Mouse (Mus musculus) erythroid progenitor cell, adult 5-6 weeks (primary cell): ENCODE measurements around the gene Arntl. TPM values are rescaled to one million over a fixed set of nuclear protein-coding genes. Genes with fewer than 3 reads are reported as not detected.
A peak's percentile ranks its signal among the peaks of the same experiment; 100 is the strongest.

Experiments used
- ATAC-seq: replicated peaks from 2 replicates; pipeline ENCODE4 v1.8.0; 2016; ENCODE audit warnings: moderate number of reproducible peaks, mild to moderate bottlenecking, moderate TSS enrichment, inconsistent platforms; ENCODE audit not compliant: poor library complexity, low FRiP score, severe bottlenecking
- total RNA-seq, 2 experiments: library from RNA; stranded (forward) in 1 of 2; stranded (reverse) in 1 of 2; fragments of 150-400 nt in 1 of 2; fragments of 186-747, 209-891 nt in 1 of 2; gene quantifications; 2 replicates each; pipeline versions ENCODE4 v1.2.3 to v1.2.4; 2015 to 2017; ENCODE audit warnings: low replicate concordance in 2 of 2

Arntl gene
- total RNA-seq (2015; ENCODE audit: low replicate concordance) (5.8 and 12.6 TPM in 2 replicates), total RNA-seq (2017; ENCODE audit: low replicate concordance) (4.7 and 5.4 TPM in 2 replicates)

DNA sequence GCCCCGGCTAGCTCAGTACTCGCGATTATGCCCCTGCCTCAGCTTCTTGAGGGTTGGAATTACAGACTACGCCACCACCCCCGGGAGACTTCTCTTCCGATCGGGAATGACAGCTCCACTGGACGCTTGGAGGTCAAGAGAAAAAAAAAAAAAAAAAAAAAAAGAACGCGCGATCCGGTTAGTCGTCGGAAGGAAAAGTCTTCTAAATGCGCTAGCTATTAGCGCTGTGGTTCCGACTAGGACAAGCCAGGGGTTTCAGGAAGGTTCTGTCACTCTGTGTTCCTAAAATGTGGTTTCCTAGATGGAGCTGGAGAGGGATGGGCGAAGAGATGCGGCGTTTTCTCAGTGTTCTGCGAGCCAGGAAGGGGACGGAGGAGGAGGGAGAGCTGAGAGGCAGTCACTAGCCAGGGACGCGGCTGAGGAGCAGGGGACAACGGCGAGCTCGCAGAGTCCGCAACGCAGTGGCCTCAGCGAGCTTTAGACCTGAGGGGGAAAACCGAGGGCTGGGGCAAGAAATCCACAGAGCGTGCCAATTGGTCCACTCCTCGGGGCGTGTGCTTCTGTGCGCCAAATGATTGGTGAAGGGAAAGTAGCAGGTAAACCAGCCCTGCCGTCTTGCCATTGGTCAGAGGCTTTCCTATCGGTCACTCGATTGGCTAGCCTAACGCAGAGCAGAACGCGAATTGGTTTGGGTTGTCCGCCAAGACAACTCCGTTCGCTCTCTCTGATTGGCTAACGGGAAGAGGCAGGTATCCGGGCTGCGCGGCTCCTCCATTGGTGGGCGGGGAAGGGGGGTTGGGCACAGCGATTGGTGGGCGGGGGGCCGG lies at the start of gene Arntl:
TSS of gene Arntl (plus strand) at position 822 of the 827 bp plus-strand sequence.
- peak; percentile 76 for ATAC-seq

DNA sequence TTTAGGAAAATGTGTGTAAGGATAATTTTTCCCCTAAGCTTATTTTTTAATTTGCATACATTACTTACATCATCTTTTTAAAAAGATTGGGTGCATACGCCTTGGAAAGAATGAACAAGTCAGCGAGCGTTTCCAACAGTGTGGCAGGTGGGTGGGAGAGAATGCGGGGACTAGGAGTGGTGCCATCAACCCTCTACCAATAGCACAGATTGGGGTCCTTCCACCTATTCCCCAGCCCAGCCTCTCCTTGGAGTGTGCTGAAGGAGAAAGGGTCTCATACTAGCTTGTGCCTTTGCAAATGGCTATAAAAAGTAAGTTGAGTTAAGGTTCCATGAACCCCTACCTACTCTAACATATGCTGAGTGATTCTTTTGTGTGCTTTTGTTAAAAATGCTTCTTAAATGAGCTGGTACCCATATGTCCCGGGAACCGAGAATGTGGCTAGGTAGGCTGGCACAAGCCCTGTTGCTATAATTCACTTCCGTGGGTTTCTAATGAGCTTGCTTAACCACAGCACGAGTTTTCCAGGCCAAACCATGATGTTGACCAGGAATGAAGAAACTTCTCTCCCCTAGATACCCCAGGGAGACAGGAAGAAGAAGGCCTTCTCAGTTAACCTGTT lies 46.1 kb upstream of the Arntl start:
- no peak for ATAC-seq

DNA sequence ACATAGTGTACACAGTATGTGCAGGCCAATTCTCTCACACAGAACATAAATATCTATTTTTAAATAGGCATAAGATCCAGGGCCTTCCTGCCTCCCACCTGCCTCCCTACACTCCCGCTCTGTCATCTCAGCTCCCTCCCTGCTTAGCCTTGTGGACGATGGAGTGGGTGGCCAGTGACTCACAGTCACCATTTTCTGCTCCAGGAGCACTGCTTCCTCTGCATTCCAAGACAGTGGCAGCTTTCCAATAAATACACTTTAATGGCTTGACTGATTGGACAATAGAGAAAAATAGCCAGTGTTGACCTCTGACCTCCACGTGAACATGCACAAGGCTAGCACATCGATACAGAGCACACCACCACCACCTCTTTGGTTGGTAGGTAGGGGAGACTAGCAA lies 42.5 kb upstream of the Arntl start:
- ATAC-seq, result no peak

DNA sequence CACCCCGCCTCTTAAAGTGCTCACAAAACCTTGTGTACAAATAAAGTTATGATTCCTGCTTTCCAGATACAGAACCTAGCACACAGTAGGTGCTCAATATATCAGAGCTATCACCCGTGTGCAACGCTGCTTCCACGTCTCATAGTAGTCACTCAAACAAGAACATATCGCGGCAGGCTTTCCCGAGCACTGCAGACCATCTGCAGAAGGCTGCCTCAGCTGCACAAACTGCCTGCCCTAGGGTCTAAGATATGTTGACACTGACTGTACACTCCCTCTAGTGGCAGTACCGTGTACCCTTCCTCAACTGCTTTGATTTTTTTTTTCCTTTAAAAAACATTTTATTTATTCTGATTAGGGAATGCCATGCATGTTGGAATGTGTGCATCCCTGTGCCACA lies 40.2 kb upstream of the Arntl start:
- no peak for ATAC-seq

DNA sequence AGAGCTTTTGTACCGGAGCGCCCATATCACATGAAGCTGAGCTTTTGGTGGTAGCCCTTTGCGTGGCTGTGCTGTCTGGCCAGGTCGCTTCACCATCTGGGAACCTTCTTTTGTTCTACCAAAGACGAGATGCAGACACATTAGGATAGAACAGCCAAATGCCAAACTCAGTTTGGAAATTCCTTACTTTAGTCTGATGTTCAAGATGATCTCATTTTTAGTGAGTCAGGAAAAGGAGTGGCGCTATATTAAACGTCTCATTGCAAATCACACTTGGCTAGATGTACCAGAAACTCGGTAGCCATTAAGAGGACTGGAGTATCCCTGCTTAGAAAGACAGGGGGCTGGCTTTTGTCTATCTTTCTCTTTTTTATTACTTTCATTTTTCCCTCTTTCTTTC lies 38.7 kb upstream of the Arntl start:
- ATAC-seq, result no peak

DNA sequence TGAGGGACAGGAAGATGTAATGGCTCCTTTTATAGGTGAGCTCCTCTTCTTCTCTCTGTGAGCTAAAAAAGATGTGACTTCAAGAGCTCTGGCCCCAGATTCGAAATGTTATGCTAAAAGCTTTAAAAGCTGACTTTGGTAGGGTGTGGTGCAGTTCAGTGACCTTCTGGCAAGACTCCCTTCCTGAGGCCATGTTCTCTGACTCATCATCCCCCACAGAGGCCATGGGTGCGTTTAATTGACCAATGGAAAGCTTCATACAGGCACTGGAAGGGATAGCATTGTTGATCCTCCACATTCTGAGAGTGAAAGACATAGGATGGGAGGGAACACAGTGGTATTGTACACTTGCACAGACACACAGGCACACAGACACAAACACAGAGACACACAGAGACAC lies 34.8 kb upstream of the Arntl start:
- no peak for ATAC-seq

DNA sequence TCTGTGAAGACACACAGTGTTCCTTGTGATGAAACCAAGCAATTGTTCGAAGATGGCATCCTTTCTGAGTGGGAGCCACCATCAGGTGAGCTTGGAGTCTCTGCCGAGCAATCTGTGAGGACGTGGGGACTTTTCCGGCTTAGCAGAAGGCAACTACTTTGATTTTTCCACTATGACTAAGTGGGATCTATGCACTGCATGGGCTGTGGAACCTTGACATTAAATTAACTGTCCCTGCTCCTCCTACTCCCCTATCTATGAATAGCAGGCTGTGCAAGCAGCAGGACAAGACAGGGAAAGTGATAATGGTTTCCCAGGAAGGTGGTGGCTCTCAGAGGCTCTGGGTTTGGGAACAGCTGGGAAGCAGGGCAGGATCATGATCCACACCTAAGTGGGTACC lies 31.8 kb upstream of the Arntl start:
- ATAC-seq, result no peak

DNA sequence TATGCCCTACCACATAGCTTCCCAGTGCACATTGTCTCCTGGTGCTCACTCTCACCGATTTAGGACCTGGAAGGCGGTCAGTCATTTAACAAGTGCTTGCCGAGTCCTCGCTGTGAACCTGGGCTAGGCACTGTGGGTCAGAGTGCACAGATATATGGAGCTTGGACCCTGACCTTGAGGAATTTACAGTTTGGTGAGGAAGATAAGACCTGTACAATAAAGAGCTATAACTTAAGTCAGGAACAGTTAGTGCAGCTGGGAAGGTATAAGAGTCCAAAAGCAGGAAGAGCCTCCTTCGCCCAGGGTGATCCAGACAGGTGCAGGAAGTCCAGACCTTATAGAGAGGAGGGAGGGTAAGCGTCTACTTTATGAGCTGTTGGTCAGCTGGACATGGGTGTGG lies 29.2 kb upstream of the Arntl start:
- no peak for ATAC-seq

DNA sequence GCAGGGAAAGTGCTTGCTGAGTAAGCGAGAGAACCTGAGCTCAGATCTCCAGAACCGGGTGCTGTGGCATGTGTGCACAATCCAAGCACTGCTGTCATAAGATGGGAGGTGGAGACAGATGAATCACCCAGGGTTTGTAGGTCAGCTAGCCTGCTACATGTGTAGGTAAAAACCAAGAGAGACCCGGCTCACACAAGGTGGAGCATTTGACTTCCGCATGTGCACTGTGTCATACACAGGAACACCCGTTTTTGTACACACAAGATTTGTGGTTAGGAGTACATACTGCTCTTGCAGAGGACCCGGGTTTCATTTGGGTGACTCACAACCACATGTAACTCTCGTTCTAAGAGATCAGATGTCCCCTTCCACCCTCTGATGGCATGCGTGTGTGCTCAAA lies 23.5 kb upstream of the Arntl start:
- ATAC-seq, result no peak

DNA sequence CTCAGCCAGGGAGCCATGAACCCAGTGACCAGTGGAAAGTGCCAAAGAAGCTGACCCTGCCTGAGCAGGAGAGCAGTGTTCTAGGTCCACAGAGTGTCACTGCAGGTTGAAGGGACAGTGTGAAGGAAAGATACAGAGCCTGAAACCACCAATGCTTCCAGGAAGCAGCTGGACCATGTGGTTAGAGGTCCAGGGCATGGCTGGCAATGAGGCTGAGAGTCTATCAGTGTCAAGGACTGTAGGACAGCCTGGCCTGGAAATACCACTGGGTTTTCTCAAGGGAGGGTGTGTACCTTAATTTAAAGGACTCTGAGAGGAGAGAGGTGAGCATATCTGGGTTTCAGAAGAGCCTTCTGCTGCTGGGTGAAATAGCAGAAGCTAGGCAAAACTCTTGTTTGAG lies 22.2 kb upstream of the Arntl start:
- no peak for ATAC-seq

DNA sequence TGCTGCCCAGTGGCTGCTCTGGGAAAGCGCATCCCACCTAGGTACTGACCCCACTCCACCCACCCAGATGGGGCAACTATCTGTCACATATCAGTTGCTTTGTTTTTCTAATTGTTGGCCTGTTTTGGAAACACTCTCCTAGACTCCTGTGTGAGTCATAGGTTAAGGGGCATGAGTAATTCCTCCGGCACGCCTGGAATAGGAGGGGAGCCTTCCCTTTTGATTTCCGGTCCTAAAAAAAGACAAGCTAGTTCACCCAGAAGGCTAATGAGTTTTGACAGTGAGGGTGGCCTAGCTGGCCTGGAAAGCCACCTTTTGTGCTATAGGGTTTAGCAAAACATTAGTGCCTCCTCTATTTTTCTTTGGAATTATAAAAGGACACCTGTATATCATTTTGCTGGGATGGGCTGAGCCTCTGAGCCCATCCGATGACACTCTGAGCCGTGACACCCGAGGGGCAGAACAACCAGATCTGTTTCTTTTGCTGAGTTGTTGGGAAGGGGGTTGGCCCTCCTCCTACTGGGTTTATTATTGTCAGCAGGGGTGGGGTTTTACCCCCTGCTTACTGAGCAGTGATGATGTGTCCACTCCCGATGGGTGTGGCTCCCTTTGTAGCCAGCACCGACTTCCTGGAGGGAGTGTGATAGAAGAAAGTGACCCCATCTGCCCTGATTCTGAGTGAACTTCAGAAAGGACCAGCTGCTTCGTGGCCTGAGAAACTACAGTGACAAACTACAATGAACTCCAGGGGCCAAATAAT lies 21.0 kb upstream of the Arntl start:
- ATAC-seq, result no peak

DNA sequence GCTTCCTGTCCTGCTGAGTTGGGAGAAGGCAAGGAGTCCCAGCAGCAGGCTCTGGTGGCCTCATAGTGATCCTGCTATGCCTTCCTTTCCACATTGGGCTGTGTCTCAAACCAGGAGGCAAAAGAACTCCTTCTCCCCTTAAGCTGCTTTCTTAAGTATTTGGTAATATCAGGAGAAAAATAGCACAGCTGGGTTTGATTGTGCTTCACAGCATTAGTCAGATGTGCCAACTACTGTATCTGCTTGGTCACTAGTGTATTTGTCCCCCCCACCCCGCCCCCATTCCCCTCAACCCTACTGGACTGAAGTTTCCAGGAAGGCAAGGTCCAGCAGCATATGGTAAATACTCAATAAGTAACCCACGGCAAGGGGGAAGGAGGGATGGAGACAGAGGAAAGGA lies 19.2 kb upstream of the Arntl start:
- no peak for ATAC-seq

DNA sequence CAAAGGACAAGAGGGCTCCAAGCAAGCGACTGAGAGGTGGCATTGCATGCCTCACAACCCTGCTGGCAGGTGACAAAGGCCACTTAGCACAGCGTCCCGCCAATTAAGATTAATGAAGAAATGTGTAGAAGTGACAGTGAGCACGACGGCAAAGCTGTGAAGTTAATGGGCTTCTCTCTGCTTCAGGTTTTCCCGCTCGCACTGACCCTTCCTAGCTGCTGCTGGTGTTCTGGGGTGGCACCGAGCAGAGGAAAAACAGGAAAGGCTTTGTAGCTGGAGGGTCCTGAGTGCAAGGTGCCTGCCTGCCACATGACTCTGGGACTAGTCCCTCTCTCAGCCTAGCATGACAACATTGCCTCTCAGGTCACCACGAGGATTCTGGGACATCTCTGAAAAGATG lies 18.7 kb upstream of the Arntl start:
- ATAC-seq, result no peak

DNA sequence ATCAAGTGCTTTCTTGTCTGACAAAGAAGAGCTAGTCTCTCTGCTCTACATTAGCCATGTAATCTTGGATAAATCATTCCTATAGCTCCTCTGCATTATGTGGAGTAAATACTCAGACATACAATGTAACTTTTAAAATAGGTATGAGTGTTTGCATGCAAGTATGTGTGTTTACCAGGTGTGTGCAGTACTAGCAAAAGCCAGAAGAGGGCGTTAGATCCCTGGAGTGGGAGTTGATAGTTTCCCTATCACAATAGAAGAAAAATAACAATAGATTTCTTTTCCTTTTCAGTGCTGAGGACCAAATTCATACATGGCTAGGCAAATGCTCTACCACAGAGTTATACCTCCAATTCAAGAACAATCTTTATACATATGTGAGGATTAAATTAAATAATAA lies 15.5 kb upstream of the Arntl start:
- no peak for ATAC-seq

DNA sequence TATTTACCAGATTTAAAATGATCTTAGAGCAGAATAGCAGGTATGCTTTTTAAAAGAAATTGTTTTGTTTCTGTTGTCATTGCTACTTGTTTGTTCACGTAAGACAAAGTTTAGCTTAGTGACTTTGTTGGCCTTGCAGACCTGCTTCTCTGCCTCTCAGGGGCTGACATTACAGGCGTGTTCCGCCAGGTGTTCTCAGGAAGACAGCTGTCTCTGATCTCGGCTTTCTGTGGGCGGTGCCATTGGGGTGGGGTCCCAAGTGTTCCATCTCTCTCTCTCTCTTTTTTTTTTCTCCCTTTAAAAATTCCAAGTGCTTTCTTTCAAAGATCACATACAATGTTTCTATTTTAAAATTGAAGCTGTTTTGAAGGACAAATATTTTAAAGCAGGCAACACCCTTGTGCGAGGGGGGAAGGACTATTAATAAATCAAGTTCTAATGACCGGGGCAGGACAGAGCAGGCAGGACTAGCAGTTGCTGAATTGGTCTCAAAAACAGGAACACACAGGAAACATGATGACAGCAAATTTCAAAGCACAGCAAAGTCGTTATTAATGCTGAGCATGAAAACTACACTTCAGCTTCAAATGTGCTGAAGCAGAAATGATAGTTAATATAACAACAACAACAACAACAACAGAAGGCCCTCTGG lies 14.4 kb upstream of the Arntl start:
- ATAC-seq, result no peak

DNA sequence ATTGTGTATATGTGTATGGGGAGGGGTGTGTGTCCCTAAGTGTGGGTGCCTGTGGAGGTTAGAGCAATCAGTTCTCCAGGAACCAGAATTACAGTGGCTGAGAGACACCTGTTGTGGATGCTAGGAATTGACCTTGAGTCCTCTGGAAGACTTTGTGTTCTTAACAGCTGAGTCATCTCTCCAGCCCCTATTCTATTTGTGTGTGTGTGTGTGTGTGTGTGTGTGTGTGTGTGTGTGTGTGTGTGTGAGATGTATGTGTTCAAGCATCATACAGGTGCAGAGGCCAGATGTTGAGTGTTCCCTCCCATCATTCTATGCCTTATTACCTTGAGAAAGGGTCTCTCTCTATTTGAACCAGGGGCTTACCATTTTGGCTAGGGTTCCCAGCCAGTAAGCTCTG lies 13.4 kb upstream of the Arntl start:
- ATAC-seq, result no peak

DNA sequence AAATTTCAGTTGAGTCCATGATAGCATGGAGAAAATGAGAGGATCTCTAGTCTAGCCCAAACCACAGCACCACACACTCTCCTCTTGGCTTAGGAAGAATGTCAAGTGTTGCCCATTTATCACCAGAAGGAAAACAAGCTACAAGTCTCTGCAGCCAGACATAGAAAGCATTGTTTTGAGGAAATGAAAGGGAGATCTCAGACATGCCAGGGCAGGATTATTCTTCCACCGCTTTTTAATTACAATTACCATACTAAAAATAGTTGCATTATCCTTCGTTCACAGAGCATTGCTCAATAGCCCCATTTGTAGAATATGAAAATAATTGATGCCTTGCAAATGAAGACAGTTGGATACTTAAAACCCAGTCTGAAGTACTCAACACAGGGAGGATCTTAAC lies 12.0 kb upstream of the Arntl start:
- ATAC-seq, result no peak

DNA sequence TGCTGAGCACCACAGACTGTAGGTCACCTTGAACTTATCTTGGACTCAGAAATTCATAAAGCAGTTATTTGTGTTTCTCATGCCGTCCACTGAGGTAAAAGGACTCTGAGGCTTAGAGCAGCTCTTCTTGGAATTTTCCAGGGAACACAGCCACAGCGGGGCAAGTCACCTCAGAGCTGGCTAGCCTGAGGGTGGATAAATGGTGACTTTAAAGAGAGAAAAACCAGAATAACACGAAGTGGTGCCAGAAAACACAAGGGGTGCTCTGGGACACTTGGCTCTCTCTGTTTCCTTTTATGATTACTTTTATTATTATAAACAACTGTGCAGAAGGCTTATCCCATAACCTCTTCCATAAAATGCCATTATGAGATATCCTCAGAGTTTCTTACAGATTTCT lies 11.1 kb upstream of the Arntl start:
- no peak for ATAC-seq

DNA sequence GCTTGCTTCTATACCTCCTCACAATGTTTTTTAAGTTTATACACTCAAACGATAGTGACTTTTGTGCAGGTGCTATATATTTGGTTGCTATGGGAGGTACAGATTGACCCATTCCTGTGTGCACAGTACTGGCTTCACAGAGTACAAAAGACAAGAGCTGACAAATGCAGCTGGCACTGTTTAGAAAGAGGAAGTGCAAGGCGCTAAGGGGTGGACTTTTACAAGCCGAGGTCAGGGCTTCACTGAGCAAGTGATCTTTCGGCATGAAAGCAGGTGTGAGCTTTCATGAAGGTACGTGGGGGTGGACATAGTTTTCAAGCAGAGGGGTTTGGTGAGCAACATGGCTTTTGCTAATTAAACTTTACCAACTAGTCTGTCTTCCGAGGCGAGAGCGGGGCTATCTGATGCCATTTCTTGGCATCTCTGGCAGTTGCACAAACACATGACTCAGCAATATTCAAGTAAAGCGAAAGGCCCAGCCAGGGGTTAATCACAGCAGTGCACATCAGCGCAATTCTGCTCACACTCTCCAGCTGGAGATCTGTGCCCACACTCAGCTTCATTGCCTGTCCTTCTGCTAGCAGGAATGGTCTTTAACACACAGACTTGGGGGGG lies 10.0 kb upstream of the Arntl start:
- no peak for ATAC-seq

DNA sequence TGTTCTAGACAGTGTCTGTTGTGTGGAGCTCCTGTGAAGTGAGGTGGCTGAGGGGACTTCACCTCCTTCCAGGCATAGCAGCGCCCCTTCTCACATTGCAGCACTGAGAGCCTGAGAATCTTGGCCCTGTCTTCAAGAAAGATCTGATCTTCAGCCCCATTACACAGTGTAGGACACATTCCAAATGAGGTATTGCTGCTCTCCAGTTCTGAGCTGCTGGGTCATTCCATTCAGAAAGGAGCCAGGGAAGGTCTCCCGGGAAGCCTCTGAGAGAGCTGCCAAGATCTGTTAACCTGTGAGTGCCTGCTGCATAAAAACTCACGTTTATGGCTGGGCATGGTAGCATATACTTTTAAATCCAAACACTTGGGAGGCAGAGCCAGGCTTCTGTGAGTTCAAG lies 5.7 kb upstream of the Arntl start:
- ATAC-seq, result no peak
